Mouse (Mus musculus) regulatory T cell (primary cell): ENCODE results near the gene Neu2.

Experiments used
- in situ Hi-C: fragments of 300-600 bp; cut with MboI, MseI; formaldehyde crosslinking; loops from one replicate; pipeline ENCODE4 v1.15.1; 2025; ENCODE audit warnings: high pct_unique_total_duplicates

Gene Neu2

GRCm38 (mm10) chr1:87645041-87645440, 135.4 kb downstream of the Neu2 start:
- in situ Hi-C loops, result no loop called here

DNA sequence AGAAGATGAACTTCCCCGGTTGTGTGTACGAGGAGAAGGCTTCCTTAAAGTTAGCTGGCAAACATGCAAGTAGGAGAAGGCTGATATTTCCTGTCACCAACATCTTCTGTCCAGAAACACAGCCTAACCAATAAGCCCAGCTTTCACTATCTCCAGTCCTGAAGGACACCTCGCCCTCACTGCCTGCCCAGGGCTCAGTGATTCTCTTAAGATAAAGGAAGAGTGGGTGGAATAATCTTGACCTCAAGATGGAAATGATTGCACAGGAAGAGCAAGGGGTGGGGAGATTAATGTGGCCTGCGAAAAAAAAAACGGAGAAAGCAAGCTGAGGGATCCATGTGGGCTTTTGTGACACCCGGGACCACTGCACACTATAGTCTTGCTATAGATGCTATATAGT, 136.1 kb downstream of the Neu2 start:
- in situ Hi-C loops, result no loop called here
